In genomic region chr8:114681136-114681535, GRCm38 (mm10) we compare ENCODE assay signal across 21 mouse cellular contexts.
DNase-seq lines count a peak whose midpoint lies in the region; ATAC-seq and TF ChIP-seq lines count a peak whose summit lies in the region.
"Had no signal": no experiment of that assay in that cellular context is flagged by ENCODE, and none has a peak within 500 bp of the region (broad histone marks: within the 10 kb centered on the region; RNA-seq: fewer than 3 reads in every experiment).

No protein-coding gene starts in this region.

- H3K4me1 ChIP-seq in intestine, embryonic 15.5 days (replicated peaks), result peaks cover 19% of the 10 kb centered on the region
- no peaks in the 10 kb centered on the region for H3K4me1 ChIP-seq in intestine, postnatal 0 days (replicated peaks; ENCODE audit: control insufficient read depth, insufficient read depth, low read length)
- peaks cover 18% of the 10 kb centered on the region for H3K4me1 ChIP-seq in embryonic facial prominence, embryonic 14.5 days (ENCODE audit: control insufficient read depth, insufficient read depth, low read length)
- H3K4me1 ChIP-seq in lung, postnatal 0 days (ENCODE audit: insufficient read depth, low read depth, low read length), result peaks cover 6% of the 10 kb centered on the region; the same call in 1 of the 2 replicates
- H3K4me1 ChIP-seq in stomach, embryonic 14.5 days (ENCODE audit: control insufficient read depth, insufficient read depth, low read length), result peaks cover 16% of the 10 kb centered on the region
- H3K4me1 ChIP-seq: forebrain, embryonic 12.5 days; heart, embryonic 12.5 days had no signal

- TF ChIP-seq EP300 in lung, postnatal 0 days (IDR thresholded peaks at IDR 0.05), result 0 out of 2 replicates have a peak, but pooled peaks have one; percentile 3

- DNase-seq in embryonic facial prominence, embryonic 14.5 days (ENCODE audit: low spot score), result peak; percentile 19
- DNase-seq in lung, postnatal 0 days (ENCODE audit: low spot score), result peak; percentile 83
- DNase-seq in gastrocnemius, postnatal 14 days, result no peak
- DNase-seq in adipocyte (ENCODE audit: low spot score), result no peak
- DNase-seq: adrenal gland, postnatal 10 days; cerebellum, postnatal 10 days; gastrocnemius, adult 2 months; kidney, adult 11 months; midbrain, embryonic 14.5 days; right cerebral cortex, adult 18-20 months had no signal

- no peaks in the 10 kb centered on the region for H3K36me3 ChIP-seq in intestine, embryonic 15.5 days
- H3K36me3 ChIP-seq in intestine, postnatal 0 days (ENCODE audit: control insufficient read depth, insufficient read depth), result no peaks in the 10 kb centered on the region
- H3K36me3 ChIP-seq in embryonic facial prominence, embryonic 14.5 days (ENCODE audit: control insufficient read depth, insufficient read depth, low read length), result no peaks in the 10 kb centered on the region
- no peaks in the 10 kb centered on the region for H3K36me3 ChIP-seq in lung, postnatal 0 days (ENCODE audit: insufficient read depth, low read length)
- no peaks in the 10 kb centered on the region for H3K36me3 ChIP-seq in stomach, embryonic 14.5 days (ENCODE audit: control insufficient read depth, insufficient read depth, low read length)
- H3K36me3 ChIP-seq: forebrain, embryonic 12.5 days; heart, embryonic 12.5 days; limb, embryonic 12.5 days; neural tube, embryonic 13.5 days had no signal

- intact Hi-C loops in gastrocnemius, postnatal 14 days (cut with DNase I; ENCODE audit: low total_unique reads), result no loop called here

- TF ChIP-seq CTCF in intestine, postnatal 0 days (IDR thresholded peaks at IDR 0.05; ENCODE audit: low read depth), result no peak
- TF ChIP-seq CTCF in lung, postnatal 0 days (IDR thresholded peaks at IDR 0.05), result no peak

- 25% methylated on average over 10 of the region's 10 CpGs for WGBS in intestine, embryonic 15.5 days
- 34% methylated on average over 10 of the region's 10 CpGs for WGBS in intestine, postnatal 0 days
- 54% methylated on average over 10 of the region's 10 CpGs for WGBS in embryonic facial prominence, embryonic 14.5 days
- WGBS in lung, postnatal 0 days, result 21% methylated on average over 10 of the region's 10 CpGs
- 22% methylated on average over 10 of the region's 10 CpGs for WGBS in stomach, embryonic 14.5 days

- H3K9me3 ChIP-seq in intestine, embryonic 15.5 days, result no peaks in the 10 kb centered on the region
- H3K9me3 ChIP-seq in intestine, postnatal 0 days (ENCODE audit: control insufficient read depth), result no peaks in the 10 kb centered on the region
- no peaks in the 10 kb centered on the region for H3K9me3 ChIP-seq in embryonic facial prominence, embryonic 14.5 days (ENCODE audit: control insufficient read depth, low read length)
- H3K9me3 ChIP-seq in lung, postnatal 0 days (ENCODE audit: low read length), result no peaks in the 10 kb centered on the region
- no peaks in the 10 kb centered on the region for H3K9me3 ChIP-seq in stomach, embryonic 14.5 days (ENCODE audit: control insufficient read depth, low read depth, low read length)
- H3K9me3 ChIP-seq: forebrain, embryonic 12.5 days; heart, embryonic 12.5 days; limb, embryonic 12.5 days; neural tube, embryonic 13.5 days had no signal

- no peak overlapping the region for H3K4me2 ChIP-seq in intestine, embryonic 15.5 days (replicated peaks)
- no peak overlapping the region for H3K4me2 ChIP-seq in intestine, postnatal 0 days (replicated peaks; ENCODE audit: low read depth)
- no peak overlapping the region for H3K4me2 ChIP-seq in embryonic facial prominence, embryonic 14.5 days (ENCODE audit: low read depth, low read length)
- no peak overlapping the region for H3K4me2 ChIP-seq in lung, postnatal 0 days (replicated peaks; ENCODE audit: low read depth, low read length)
- H3K4me2 ChIP-seq in stomach, embryonic 14.5 days (replicated peaks; ENCODE audit: low read depth, low read length), result no peak overlapping the region
- H3K4me2 ChIP-seq: forebrain, embryonic 12.5 days; heart, embryonic 12.5 days; hindbrain, embryonic 14.5 days; limb, embryonic 12.5 days; neural tube, embryonic 13.5 days had no signal

- no peak overlapping the region for H3K4me3 ChIP-seq in intestine, embryonic 15.5 days (replicated peaks)
- H3K4me3 ChIP-seq in intestine, postnatal 0 days (ENCODE audit: low read depth, low read length), result no peak overlapping the region
- no peak overlapping the region for H3K4me3 ChIP-seq in embryonic facial prominence, embryonic 14.5 days (ENCODE audit: low read depth, low read length)
- no peak overlapping the region for H3K4me3 ChIP-seq in lung, postnatal 0 days (ENCODE audit: low read depth, low read length)
- H3K4me3 ChIP-seq in stomach, embryonic 14.5 days (ENCODE audit: low read depth, low read length), result no peak overlapping the region
- H3K4me3 ChIP-seq: forebrain, embryonic 12.5 days; gastrocnemius, adult 2 months; heart, embryonic 12.5 days; limb, embryonic 12.5 days; neural tube, embryonic 13.5 days had no signal

- H3K9ac ChIP-seq in intestine, embryonic 15.5 days, result no peak overlapping the region
- no peak overlapping the region for H3K9ac ChIP-seq in intestine, postnatal 0 days (ENCODE audit: low read depth, low read length)
- no peak overlapping the region for H3K9ac ChIP-seq in embryonic facial prominence, embryonic 14.5 days (ENCODE audit: low read depth, low read length)
- no peak overlapping the region for H3K9ac ChIP-seq in lung, postnatal 0 days (replicated peaks; ENCODE audit: low read depth)
- H3K9ac ChIP-seq in stomach, embryonic 14.5 days (replicated peaks; ENCODE audit: low read depth, low read length), result no peak overlapping the region
- H3K9ac ChIP-seq: forebrain, embryonic 12.5 days; heart, embryonic 12.5 days; hindbrain, embryonic 14.5 days; limb, embryonic 12.5 days; liver, embryonic 14.5 days; neural tube, embryonic 13.5 days had no signal

- 0 out of 2 replicates have a peak overlapping the region, but pooled peaks have one; percentile 10 for H3K27ac ChIP-seq in intestine, embryonic 15.5 days
- H3K27ac ChIP-seq in intestine, postnatal 0 days (ENCODE audit: low read depth, low read length), result no peak overlapping the region
- H3K27ac ChIP-seq in embryonic facial prominence, embryonic 14.5 days (replicated peaks; ENCODE audit: low read depth, low read length), result no peak overlapping the region
- H3K27ac ChIP-seq in lung, postnatal 0 days (ENCODE audit: low read length), result peak overlapping the region; percentile 71
- peak overlapping the region; percentile 39; the same call in 1 of the 2 replicates for H3K27ac ChIP-seq in stomach, embryonic 14.5 days (ENCODE audit: low read length)
- H3K27ac ChIP-seq: forebrain, embryonic 12.5 days; gastrocnemius, adult 2 months; hindbrain, embryonic 14.5 days; limb, embryonic 12.5 days; liver, embryonic 14.5 days; neural tube, embryonic 13.5 days had no signal

- ATAC-seq in intestine, embryonic 15.5 days, result no peak
- ATAC-seq in intestine, postnatal 0 days, result no peak
- ATAC-seq in embryonic facial prominence, embryonic 14.5 days (ENCODE audit: low read depth), result no peak
- peak; percentile 35 for ATAC-seq in lung, postnatal 0 days
- no peak for ATAC-seq in stomach, embryonic 14.5 days (ENCODE audit: insufficient number of reproducible peaks, insufficient read depth, low FRiP score, low read depth)
- ATAC-seq: CD4-positive, CD25-positive, alpha-beta regulatory T cell, adult 4 months had no signal

- H3K27me3 ChIP-seq in intestine, embryonic 15.5 days (replicated peaks), result no peaks in the 10 kb centered on the region
- H3K27me3 ChIP-seq in intestine, postnatal 0 days (replicated peaks; ENCODE audit: control insufficient read depth, insufficient read depth, low read length), result no peaks in the 10 kb centered on the region
- H3K27me3 ChIP-seq in embryonic facial prominence, embryonic 14.5 days (replicated peaks; ENCODE audit: control insufficient read depth, insufficient read depth, low read length), result no peaks in the 10 kb centered on the region
- H3K27me3 ChIP-seq in lung, postnatal 0 days (replicated peaks; ENCODE audit: insufficient read depth, low read length), result no peaks in the 10 kb centered on the region
- no peaks in the 10 kb centered on the region for H3K27me3 ChIP-seq in stomach, embryonic 14.5 days (ENCODE audit: control insufficient read depth, insufficient read depth, low read length)
- H3K27me3 ChIP-seq: forebrain, embryonic 12.5 days; neural tube, embryonic 13.5 days; Patski had no signal

Comparison
In these comparisons a context has a peak if more than half of its experiments do, and no peak if none do; other contexts are left out.
1. H3K27ac ChIP-seq: peak in intestine, embryonic 15.5 days (single experiment), lung, postnatal 0 days (single experiment) and stomach, embryonic 14.5 days (single experiment); none in intestine, postnatal 0 days (single experiment) and embryonic facial prominence, embryonic 14.5 days (single experiment).
2. DNase-seq: peak in embryonic facial prominence, embryonic 14.5 days (single experiment) and lung, postnatal 0 days (single experiment); none in gastrocnemius, postnatal 14 days (single experiment) and adipocyte (single experiment).